Mouse (Mus musculus): ENCODE data around the gene Mettl6. TPM values are rescaled to one million over a fixed set of nuclear protein-coding genes. Genes with fewer than 3 reads are reported as not detected.

Mettl6 gene
- polyA plus RNA-seq, 1 experiment from 2014 or later, result 65.9 TPM

DNA sequence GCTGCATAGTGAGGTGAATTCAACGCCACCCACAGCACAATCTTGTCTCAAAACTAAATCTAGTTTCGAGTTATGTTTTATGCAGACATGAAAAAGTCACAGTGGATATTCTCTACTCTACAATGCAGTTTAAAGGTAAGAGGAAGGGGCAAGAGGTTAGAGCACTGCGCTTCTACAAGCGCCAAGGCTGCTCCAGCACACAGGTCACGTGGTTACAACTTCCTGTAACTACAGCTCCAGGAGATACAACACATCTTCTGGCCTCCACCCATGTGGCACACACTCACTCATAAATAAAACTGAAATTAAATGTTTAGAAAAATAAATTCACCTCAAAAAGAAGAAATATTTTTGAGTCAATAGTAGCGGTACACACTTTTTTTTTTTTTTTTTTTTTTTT lies 54.1 kb downstream of the Mettl6 start:
- H3K27ac ChIP-seq (ENCODE audit: low read depth), result no peak overlapping the region
- 0 out of 2 replicates have a peak, but pooled peaks cover 5% of the 10 kb centered on the region for H3K4me1 ChIP-seq (replicated peaks; ENCODE audit: control insufficient read depth, insufficient read depth, low read length)
- no peaks in the 10 kb centered on the region for H3K27me3 ChIP-seq (replicated peaks; ENCODE audit: control insufficient read depth, insufficient read depth, low read length)
- WGBS, result 84% methylated on average over 6 of the region's 6 CpGs
- no peak overlapping the region for H3K9ac ChIP-seq (ENCODE audit: low read length)
- no peaks in the 10 kb centered on the region for H3K36me3 ChIP-seq (ENCODE audit: control insufficient read depth, insufficient read depth, low read length)
- no peaks in the 10 kb centered on the region for H3K9me3 ChIP-seq (ENCODE audit: control insufficient read depth, low read length)
- no peak for ATAC-seq (replicated peaks; ENCODE audit: low FRiP score, low TSS enrichment, low read depth)
- no peak overlapping the region for H3K4me3 ChIP-seq (ENCODE audit: low read depth, low read length)
- DNase-seq (ENCODE audit: low spot score), result no peak
- no peak overlapping the region for H3K4me2 ChIP-seq (ENCODE audit: low read length)

DNA sequence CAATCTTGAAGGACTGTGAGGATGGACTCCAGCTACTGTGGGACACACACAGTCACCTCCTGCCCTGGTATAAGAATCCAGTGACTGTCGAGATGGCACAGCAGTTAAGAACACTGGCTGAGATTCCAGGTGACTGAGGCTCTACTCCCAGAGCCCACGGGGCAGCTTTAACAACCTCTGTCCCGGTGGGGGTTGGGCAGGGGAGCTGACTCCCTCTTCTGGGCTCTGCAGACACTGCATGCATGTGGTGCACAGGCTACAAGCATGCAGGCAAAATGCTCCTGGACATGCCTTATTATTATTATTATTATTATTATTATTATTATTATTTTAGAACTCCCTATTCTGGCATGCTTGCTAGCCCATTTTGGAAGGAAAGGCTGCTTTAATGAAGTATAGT lies 54.6 kb downstream of the Mettl6 start:
- Histone ChIP-seq H3K4me1 (replicated peaks; ENCODE audit: control insufficient read depth, insufficient read depth, low read length) (peaks cover 5% of the 10 kb centered on the region; the same call in 1 of the 2 replicates), H3K36me3 (ENCODE audit: control insufficient read depth, insufficient read depth, low read length) (no peaks in the 10 kb centered on the region), H3K9me3 (ENCODE audit: control insufficient read depth, low read length) (no peaks in the 10 kb centered on the region), H3K9ac (ENCODE audit: low read length) (no peak overlapping the region), H3K4me2 (ENCODE audit: low read length) (no peak overlapping the region), H3K27ac (ENCODE audit: low read depth) (no peak overlapping the region), H3K4me3 (ENCODE audit: low read depth, low read length) (no peak overlapping the region), H3K27me3 (replicated peaks; ENCODE audit: control insufficient read depth, insufficient read depth, low read length) (no peaks in the 10 kb centered on the region)
- no peak for ATAC-seq (replicated peaks; ENCODE audit: low FRiP score, low TSS enrichment, low read depth)
- WGBS, result 35% methylated on average over 3 of the region's 3 CpGs
- DNase-seq (ENCODE audit: low spot score), result no peak

GRCm38 (mm10) chr14:31439279-31439678 lies 55.6 kb downstream of the Mettl6 start:
- WGBS, result 72% methylated on average over 11 of the region's 11 CpGs
- no peaks in the 10 kb centered on the region for H3K27me3 ChIP-seq (replicated peaks; ENCODE audit: control insufficient read depth, insufficient read depth, low read length)

GRCm38 (mm10) chr14:31437826-31438529 lies 56.9 kb downstream of the Mettl6 start:
- no peak overlapping the region for H3K27ac ChIP-seq (ENCODE audit: low read depth)
- 74% methylated on average over 8 of the region's 8 CpGs for WGBS
- peaks cover 13% of the 10 kb centered on the region for H3K4me1 ChIP-seq (replicated peaks; ENCODE audit: control insufficient read depth, insufficient read depth, low read length)
- no peak overlapping the region for H3K9ac ChIP-seq (ENCODE audit: low read length)
- H3K4me2 ChIP-seq (ENCODE audit: low read length), result no peak overlapping the region
- DNase-seq (ENCODE audit: low spot score) (no peak), ATAC-seq (replicated peaks; ENCODE audit: low FRiP score, low TSS enrichment, low read depth) (no peak)
- H3K27me3 ChIP-seq (replicated peaks; ENCODE audit: control insufficient read depth, insufficient read depth, low read length), result no peaks in the 10 kb centered on the region
- H3K4me3 ChIP-seq (ENCODE audit: low read depth, low read length), result no peak overlapping the region
- no peaks in the 10 kb centered on the region for H3K9me3 ChIP-seq (ENCODE audit: control insufficient read depth, low read length)
- H3K36me3 ChIP-seq (ENCODE audit: control insufficient read depth, insufficient read depth, low read length), result no peaks in the 10 kb centered on the region

More at GRCm38 (mm10) chr14:31439279-31439678, 55.6 kb downstream of the Mettl6 start:
- DNase-seq (ENCODE audit: low spot score) (no peak), ATAC-seq (replicated peaks; ENCODE audit: low FRiP score, low TSS enrichment, low read depth) (no peak)
- H3K27ac ChIP-seq (ENCODE audit: low read depth), result no peak overlapping the region
- H3K4me2 ChIP-seq (ENCODE audit: low read length), result no peak overlapping the region
- H3K4me3 ChIP-seq (ENCODE audit: low read depth, low read length), result no peak overlapping the region
- H3K36me3 ChIP-seq (ENCODE audit: control insufficient read depth, insufficient read depth, low read length), result no peaks in the 10 kb centered on the region
- no peak overlapping the region for H3K9ac ChIP-seq (ENCODE audit: low read length)
- no peaks in the 10 kb centered on the region for H3K9me3 ChIP-seq (ENCODE audit: control insufficient read depth, low read length)
- peaks cover 5% of the 10 kb centered on the region for H3K4me1 ChIP-seq (replicated peaks; ENCODE audit: control insufficient read depth, insufficient read depth, low read length)

- no peaks in the 10 kb centered on the region for H3K9me3 ChIP-seq (ENCODE audit: control insufficient read depth, low read length)
- no peaks in the 10 kb centered on the region for H3K36me3 ChIP-seq (ENCODE audit: control insufficient read depth, insufficient read depth, low read length)
- H3K27me3 ChIP-seq (replicated peaks; ENCODE audit: control insufficient read depth, insufficient read depth, low read length), result no peaks in the 10 kb centered on the region
- 9% methylated on average over 49 of the region's 49 CpGs for WGBS
- peak within 1 kb of the TSS; percentile 78 for H3K9ac ChIP-seq (ENCODE audit: low read length)
- H3K4me2 ChIP-seq (ENCODE audit: low read length), result peak within 1 kb of the TSS; percentile 98
- H3K4me3 ChIP-seq (ENCODE audit: low read depth, low read length), result peak within 1 kb of the TSS; percentile 80
- ATAC-seq (replicated peaks; ENCODE audit: low FRiP score, low TSS enrichment, low read depth) (peak; percentile 93), DNase-seq (ENCODE audit: low spot score) (peak; percentile 94)
- H3K27ac ChIP-seq (ENCODE audit: low read depth), result peak within 1 kb of the TSS; percentile 33; the same call in 1 of the 2 replicates
- peaks cover 13% of the 10 kb centered on the region for H3K4me1 ChIP-seq (replicated peaks; ENCODE audit: control insufficient read depth, insufficient read depth, low read length)
These were observed 58.7 kb downstream of the Mettl6 start, which contains the start of gene Sh3bp5 for GRCm38 (mm10) chr14:31435930-31436693. TSS of gene Sh3bp5 (minus strand) at chr14:31436078.

DNA sequence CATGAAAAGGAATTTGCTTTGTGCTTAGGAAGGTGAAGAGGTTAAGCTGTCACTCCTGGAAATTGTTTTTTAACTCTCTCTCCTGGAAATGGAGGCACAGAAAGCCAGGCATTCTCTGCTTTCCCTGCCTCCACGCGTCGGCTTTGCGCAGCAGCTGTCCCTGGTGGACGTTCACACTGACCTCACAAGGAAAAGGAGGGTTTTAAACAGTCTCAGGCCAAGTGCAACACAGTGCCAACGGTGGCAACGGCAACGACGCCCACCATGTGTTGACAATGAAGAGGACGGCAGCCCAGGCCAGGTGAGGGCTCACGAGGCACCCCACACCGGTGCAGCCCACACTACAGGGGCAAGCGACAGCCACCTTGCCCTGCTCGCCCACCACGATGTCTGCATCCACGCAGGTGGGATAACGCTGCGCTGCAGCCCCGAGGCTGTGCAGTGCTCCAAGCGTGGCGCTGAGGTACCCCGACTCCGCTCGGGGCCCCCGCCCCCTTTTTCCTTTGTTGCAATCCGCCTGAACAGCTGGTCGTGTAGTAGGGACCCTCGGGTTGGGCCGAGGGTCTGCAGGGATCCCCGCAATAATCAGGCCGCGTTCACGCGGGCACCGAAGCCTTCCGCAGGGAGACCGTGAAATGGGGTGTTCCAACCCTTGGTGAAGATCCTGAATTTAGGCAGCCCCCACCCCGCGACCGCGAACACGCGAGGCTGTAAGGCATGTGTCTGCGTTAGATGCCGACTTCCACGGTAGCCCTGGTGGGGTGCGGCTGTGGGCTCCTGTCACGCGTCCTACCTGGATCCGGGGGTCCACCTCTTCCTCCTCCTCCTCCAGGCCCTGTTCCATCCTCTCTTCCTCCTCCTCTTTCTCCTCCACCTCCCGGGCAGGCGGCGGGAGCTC lies 59.6 kb downstream of the Mettl6 start:
- peak; percentile 79 for ATAC-seq (replicated peaks; ENCODE audit: low FRiP score, low TSS enrichment, low read depth)
- Histone ChIP-seq H3K27ac (ENCODE audit: low read depth) (peak overlapping the region; percentile 33; the same call in 1 of the 2 replicates), H3K4me2 (ENCODE audit: low read length) (peak overlapping the region; percentile 98), H3K4me3 (ENCODE audit: low read depth, low read length) (peak overlapping the region; percentile 80), H3K36me3 (ENCODE audit: control insufficient read depth, insufficient read depth, low read length) (no peaks in the 10 kb centered on the region), H3K27me3 (replicated peaks; ENCODE audit: control insufficient read depth, insufficient read depth, low read length) (no peaks in the 10 kb centered on the region), H3K9ac (ENCODE audit: low read length) (peak overlapping the region; percentile 78), H3K4me1 (replicated peaks; ENCODE audit: control insufficient read depth, insufficient read depth, low read length) (peaks cover 13% of the 10 kb centered on the region), H3K9me3 (ENCODE audit: control insufficient read depth, low read length) (no peaks in the 10 kb centered on the region)
- DNase-seq (ENCODE audit: low spot score), result peak; percentile 72
- under 1% methylated on average over 50 of the region's 53 CpGs for WGBS

DNA sequence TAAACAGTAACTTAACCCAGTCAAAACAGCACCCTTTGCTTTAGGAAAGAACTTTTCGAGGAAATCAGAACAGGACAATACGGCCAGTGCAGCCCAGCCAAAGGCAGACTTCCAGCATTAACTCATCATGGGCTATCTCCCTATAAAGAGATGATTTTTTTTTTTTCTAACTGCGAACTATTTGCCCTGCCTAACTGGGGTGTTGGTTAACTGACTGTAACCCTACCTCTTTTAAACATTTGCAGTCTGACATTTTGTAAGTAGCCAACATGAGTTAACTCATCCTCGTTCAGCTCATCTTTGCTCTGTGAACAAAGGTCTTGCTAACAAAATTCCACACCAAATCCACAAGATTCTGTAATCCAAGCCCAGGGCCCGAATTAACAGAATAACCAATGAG lies 60.4 kb downstream of the Mettl6 start:
- no peak overlapping the region for H3K27ac ChIP-seq (ENCODE audit: low read depth)
- 50% methylated on average over 5 of the region's 5 CpGs for WGBS
- no peaks in the 10 kb centered on the region for H3K9me3 ChIP-seq (ENCODE audit: control insufficient read depth, low read length)
- 0 out of 2 replicates have a peak overlapping the region, but pooled peaks have one; percentile 11 for H3K9ac ChIP-seq (ENCODE audit: low read length)
- ATAC-seq (replicated peaks; ENCODE audit: low FRiP score, low TSS enrichment, low read depth) (no peak), DNase-seq (ENCODE audit: low spot score) (no peak)
- H3K27me3 ChIP-seq (replicated peaks; ENCODE audit: control insufficient read depth, insufficient read depth, low read length), result no peaks in the 10 kb centered on the region
- H3K36me3 ChIP-seq (ENCODE audit: control insufficient read depth, insufficient read depth, low read length), result no peaks in the 10 kb centered on the region
- H3K4me2 ChIP-seq (ENCODE audit: low read length), result peak overlapping the region; percentile 98
- peak overlapping the region; percentile 80 for H3K4me3 ChIP-seq (ENCODE audit: low read depth, low read length)
- H3K4me1 ChIP-seq (replicated peaks; ENCODE audit: control insufficient read depth, insufficient read depth, low read length), result peaks cover 13% of the 10 kb centered on the region

GRCm38 (mm10) chr14:31433851-31434360 lies 60.9 kb downstream of the Mettl6 start:
- Histone ChIP-seq H3K4me3 (ENCODE audit: low read depth, low read length) (peak overlapping the region; percentile 80; the same call in 1 of the 2 replicates), H3K9me3 (ENCODE audit: control insufficient read depth, low read length) (no peaks in the 10 kb centered on the region), H3K36me3 (ENCODE audit: control insufficient read depth, insufficient read depth, low read length) (no peaks in the 10 kb centered on the region), H3K4me1 (replicated peaks; ENCODE audit: control insufficient read depth, insufficient read depth, low read length) (peaks cover 16% of the 10 kb centered on the region), H3K27ac (ENCODE audit: low read depth) (peak overlapping the region; percentile 35), H3K4me2 (ENCODE audit: low read length) (peak overlapping the region; percentile 98), H3K27me3 (replicated peaks; ENCODE audit: control insufficient read depth, insufficient read depth, low read length) (no peaks in the 10 kb centered on the region), H3K9ac (ENCODE audit: low read length) (no peak overlapping the region)
- DNase-seq (ENCODE audit: low spot score) (no peak), ATAC-seq (replicated peaks; ENCODE audit: low FRiP score, low TSS enrichment, low read depth) (no peak)
- WGBS, result 27% methylated on average over 7 of the region's 7 CpGs

All from intestine, embryonic 14.5 days (tissue).